Mouse (Mus musculus) testis, postnatal 10 days (tissue): ENCODE results near the gene Rnf208.

ENCODE experiments used
- DNase-seq: peaks from one replicate; pipeline ENCODE4 v3.0.0; 2021; ENCODE audit warnings: low spot score

The Rnf208 gene

DNA sequence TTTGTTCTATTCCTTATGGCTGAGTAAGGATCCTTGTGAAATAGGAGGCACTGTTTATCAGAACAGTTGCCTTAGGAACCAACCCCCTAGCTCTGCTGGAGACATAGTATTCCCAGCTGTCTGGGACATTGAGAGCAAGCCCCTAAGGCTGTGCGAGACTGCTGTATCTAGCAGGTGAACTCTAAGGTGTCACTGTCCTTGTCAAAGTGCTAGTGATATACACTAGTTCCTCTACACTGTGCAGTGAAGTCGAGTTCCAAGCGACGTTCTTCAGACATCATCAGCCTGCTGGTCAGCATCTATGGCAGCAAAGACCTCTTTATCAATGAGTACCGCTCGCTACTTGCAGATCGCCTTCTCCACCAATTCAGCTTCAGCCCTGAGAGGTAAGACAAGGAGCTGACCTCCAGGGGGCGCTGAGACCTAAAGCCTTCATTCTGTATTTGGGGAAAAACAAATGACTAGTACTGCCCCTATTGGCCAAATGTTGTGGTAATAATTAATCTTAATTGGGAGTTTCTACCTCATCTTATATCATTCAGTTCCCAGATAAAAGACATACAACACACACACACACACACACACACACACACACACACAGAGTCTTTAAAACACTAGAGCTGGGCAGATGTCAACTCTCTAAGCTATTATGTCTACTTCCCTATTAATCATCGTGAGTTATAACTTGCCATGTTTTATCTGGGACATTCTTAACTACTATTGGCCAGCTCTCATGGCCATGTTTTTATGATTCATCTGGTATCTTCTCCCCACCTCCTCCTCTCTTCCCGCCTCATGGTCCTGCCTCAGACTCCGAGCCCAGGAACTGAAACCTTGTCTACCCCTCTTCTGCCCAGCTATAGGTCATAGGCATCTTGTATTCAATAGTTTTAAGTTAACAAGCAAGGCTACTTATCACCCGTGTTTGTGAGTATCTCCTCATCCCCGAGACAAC is 37.1 kb downstream of the Rnf208 start:
- DNase-seq, result peak; percentile 91

DNA sequence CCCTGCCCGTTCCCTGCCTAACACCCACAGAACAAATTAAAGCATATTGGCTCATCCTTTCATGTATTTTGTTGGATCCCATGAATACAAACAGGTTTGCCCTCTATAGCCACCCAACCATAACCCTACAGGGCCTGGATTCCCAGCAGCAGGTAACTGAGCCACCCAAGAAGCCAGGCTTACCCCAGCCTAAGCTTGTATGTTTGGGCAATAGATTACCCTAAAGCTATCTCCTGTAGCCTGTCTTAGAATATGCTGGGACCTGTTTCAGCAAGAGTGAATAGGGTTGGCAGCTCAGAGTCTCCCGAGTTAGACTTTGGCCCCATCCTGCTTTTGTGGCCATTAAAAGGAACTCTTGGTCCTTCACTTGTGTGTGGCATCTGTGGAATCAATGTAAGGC is 43.5 kb downstream of the Rnf208 start:
- DNase-seq, result no peak

GRCm38 (mm10) chr2:25286314-25286713 is 44.3 kb downstream of the Rnf208 start:
- DNase-seq, result no peak

- no peak for DNase-seq
These were observed 45.0 kb downstream of the Rnf208 start for GRCm38 (mm10) chr2:25286837-25287636.

DNA sequence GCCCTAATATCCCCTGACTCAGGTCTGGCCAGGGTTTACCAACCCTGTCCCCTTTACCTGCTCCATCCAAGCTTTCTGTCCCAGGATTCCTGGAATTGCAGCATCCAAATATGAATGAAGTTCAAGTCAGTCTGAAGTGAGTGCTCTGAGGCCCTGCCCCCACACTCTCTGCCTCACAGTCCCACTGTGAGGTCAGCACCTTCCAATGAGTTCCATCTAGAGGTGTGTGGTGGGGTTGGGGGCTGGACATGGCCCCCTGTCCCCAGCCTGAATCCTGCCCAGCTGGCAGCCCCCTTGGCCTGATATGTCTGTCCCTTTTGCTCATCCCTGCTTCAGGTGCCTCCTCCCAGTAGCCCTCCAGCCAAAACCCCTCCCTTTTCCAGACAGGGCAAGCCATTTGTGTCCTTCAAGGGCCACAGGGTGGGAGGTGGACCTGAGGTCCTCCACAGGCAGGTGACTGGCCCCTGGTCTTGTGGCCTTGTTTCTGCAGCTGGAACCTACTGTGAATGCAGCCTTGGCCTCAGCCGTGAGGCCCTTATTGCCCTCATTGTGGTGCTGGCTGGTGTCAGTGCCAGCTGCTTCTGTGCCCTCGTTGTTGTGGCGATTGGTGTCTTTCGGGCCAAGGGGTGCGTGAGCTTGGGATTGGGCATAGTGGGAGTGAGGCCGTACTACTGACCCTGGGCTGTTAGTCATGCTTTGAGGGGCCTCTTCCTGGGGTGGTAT is 46.0 kb downstream of the Rnf208 start, which contains the start of gene Tmem210:
Gene Tmem210 (plus strand): TSS at position 219 of the 723 bp plus-strand sequence.
- DNase-seq, result no peak

GRCm38 (mm10) chr2:25288734-25289345 is 46.8 kb downstream of the Rnf208 start:
- no peak for DNase-seq

DNA sequence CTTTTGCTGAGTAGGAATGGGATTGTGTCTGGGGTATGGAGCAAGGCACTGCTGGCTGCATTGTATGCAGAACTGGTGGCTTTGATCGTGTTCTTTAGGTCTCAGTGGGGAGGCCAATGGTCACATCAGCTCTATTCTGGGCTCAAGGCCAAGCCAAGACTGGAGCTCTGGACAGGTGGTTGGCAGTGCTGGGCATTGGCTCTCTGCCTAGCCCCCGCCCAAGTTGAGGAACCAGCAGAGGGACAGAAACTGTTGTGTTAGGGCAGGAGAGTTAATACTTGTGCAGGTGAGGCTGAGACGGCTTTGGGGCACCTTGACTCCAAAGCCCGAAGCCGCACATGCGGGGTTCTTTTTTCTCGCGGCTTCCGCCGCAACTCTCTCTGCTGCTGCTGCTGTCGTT is 47.6 kb downstream of the Rnf208 start, which contains the start of gene Lrrc26:
Gene Lrrc26 (plus strand): TSS at position 265 of the 400 bp plus-strand sequence.
- DNase-seq, result peak; percentile 46

DNA sequence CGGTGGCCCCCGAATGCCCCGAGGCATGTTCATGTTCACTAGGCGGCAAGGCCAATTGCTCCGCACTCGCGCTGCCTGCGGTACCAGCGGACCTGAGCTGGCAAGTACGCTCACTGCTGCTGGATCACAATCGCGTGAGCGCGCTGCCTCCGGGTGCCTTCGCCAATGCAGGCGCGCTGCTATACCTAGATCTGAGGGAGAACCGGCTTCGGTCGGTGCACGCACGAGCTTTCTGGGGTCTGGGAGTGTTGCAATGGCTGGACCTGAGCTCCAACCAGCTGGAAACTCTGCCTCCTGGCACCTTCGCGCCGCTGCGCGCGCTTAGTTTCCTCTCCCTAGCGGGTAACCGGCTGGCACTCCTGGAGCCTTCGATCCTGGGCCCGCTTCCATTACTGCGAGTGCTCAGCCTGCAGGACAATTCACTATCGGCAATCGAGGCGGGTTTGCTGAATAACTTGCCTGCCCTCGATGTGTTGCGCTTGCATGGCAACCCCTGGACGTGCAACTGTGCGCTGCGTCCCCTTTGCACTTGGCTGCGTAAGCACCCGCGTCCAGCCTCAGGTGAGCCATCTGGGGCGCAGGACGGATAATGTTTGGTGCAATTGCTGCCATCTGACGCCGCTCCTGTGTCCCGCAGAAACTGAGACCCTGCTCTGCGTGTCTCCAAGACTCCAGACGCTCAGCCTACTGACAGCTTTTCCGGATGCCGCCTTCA is 48.2 kb downstream of the Rnf208 start:
- peak; percentile 46 for DNase-seq

DNA sequence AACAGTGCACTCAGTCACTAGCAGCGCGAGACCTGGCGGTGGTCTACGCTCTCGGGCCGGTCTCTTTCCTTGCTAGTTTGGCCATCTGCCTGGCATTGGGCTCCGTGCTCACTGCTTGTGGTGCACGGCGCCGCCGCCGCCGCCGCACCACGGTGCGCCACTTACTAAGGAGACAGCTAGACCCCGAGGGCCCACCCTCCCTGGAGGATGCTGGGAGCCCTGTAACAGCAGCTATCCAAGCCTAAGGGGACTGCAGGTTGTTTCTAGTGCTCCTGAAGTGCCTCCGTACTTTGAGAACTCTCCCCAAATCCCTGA is 48.7 kb downstream of the Rnf208 start:
- no peak for DNase-seq

DNA sequence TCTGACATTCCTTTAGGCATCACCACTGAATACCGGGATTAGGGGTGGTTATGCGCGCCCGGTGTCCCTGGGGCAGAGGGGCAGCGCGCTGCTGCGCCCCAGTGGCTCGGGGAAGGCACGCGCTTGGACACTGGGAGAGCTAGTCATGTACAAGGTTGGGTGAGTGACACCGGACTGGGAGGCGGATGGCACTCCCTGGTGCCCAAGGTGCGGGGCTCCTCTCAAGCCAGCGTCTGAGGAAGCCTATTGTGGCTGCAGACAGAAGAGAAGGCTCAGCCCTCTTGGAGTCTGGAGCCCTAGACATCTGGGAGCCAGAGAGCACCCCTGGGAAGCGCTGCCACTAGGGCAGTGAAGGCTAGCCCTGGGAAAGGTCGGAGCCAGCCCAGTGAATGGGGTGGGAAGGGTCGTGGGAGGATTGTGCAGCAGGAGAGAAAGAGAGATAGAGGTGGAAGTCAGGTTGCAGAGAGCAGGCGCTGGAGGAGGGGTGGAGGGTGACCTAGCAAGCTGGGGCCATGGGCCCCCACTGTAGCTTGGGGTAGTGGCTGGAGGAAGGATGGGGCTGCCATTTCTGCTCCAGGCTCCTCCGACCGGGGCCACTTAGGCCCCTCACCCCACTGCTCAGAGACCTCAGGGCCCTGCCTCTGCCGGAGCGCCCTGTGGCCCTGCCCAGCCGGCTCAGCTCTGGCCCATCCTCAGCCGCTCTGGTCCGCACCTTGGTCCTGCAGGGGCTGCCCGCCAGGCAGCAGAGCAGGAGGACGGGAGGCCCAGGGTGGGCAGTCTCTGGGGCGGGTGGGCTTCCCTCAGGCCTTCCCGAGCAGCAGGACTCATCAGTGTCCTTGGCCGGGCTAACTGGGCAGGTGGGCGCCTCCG is 49.4 kb downstream of the Rnf208 start:
- no peak for DNase-seq

DNA sequence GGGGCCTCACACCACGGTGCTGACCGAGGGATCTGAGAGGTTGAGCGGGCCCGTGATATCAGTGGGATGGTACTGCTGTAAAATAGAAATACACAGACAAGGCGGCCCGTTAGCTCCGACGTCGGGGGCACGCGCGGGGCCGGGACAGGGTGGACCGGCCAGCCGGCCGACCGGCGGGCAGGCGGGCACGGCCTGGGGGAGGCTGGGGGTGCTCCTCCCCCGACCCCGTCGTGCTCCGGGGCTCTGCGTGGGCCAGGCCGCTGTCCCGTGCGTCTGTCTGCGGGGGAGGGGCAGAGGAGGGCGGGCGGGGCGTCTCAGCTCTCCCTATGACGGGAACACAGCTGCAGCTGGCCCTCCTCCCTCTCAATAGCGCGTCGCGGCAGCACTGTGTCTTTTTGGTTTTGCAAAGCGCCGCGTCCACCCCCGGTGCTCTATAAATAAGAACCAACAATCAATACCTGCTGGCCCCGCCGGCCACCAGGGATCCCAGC is 50.0 kb downstream of the Rnf208 start:
- no peak for DNase-seq

DNA sequence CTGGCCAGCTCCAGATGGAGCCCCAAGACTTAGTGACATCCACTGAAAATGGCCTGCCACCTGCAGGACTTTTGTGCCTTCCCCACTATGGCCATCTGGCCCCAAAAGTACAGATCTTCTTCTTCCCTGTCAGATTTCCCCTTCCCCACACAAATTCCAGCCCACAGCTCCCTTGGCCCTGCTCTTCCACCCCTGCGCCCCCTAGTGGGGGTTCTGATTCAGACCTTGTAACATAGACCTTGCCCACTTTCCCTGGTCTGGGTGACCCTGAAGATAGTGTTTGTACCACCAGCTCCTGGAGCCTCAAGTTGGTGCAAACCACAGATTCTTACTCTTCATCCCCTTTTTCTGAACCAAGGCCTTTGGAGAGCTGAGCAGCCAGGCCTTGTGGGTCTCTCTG is 50.8 kb downstream of the Rnf208 start:
- DNase-seq, result peak; percentile 93

- DNase-seq, result peak; percentile 47
These were observed 51.7 kb downstream of the Rnf208 start for GRCm38 (mm10) chr2:25293706-25294105.
